Mouse (Mus musculus) left cerebral cortex, adult 11 months (tissue): ENCODE results near the gene Spaca6.
"Not testable (repeated sequence)": the region's sequence is repeated elsewhere in the genome, so short reads cannot be mapped to it uniquely, and the experiment has no call there.

Experiments used
- DNase-seq: peaks from one replicate; pipeline ENCODE4 v3.0.0; 2022; ENCODE audit warnings: low spot score

Spaca6 gene

GRCm38 (mm10) chr17:17844606-17845005, 17.6 kb downstream of the Spaca6 start:
- DNase-seq = not testable (repeated sequence)

GRCm38 (mm10) chr17:17845187-17846027, 18.4 kb downstream of the Spaca6 start:
- no peak for DNase-seq

- no peak for DNase-seq
Observed at GRCm38 (mm10) chr17:17848988-17849387, 22.0 kb downstream of the Spaca6 start.

- DNase-seq = no peak
Observed at GRCm38 (mm10) chr17:17849906-17850712, 23.2 kb downstream of the Spaca6 start.

- no peak for DNase-seq
Observed at GRCm38 (mm10) chr17:17855064-17855838, 28.3 kb downstream of the Spaca6 start, which contains the start of gene Has1. Gene Has1 (minus strand): TSS chr17:17855205.

GRCm38 (mm10) chr17:17856612-17857011, 29.7 kb downstream of the Spaca6 start:
- no peak for DNase-seq

GRCm38 (mm10) chr17:17857446-17857845, 30.5 kb downstream of the Spaca6 start:
- no peak for DNase-seq

- no peak for DNase-seq
Observed at GRCm38 (mm10) chr17:17860110-17860509, 33.2 kb downstream of the Spaca6 start.

- no peak for DNase-seq
Observed at GRCm38 (mm10) chr17:17862360-17862759, 35.4 kb downstream of the Spaca6 start.

- no peak for DNase-seq
Observed at GRCm38 (mm10) chr17:17865168-17865567, 38.2 kb downstream of the Spaca6 start.

GRCm38 (mm10) chr17:17866801-17867469, 40.0 kb downstream of the Spaca6 start:
- no peak for DNase-seq

GRCm38 (mm10) chr17:17870892-17871550, 44.1 kb downstream of the Spaca6 start:
- DNase-seq = no peak

- no peak for DNase-seq
Observed at GRCm38 (mm10) chr17:17871697-17872096, 44.7 kb downstream of the Spaca6 start.

GRCm38 (mm10) chr17:17879347-17879746, 52.4 kb downstream of the Spaca6 start:
- no peak for DNase-seq

- no peak for DNase-seq
Observed at GRCm38 (mm10) chr17:17882672-17883071, 55.7 kb downstream of the Spaca6 start.

- no peak for DNase-seq
Observed at GRCm38 (mm10) chr17:17883840-17884239, 56.9 kb downstream of the Spaca6 start, which contains the start of gene Fpr1. Gene Fpr1 (minus strand): TSS chr17:17883940.

GRCm38 (mm10) chr17:17887774-17888248, 60.9 kb downstream of the Spaca6 start, which contains the start of the genes Fpr2 and Fpr3:
Gene Fpr2 (plus strand): TSS chr17:17887824.
Gene Fpr3 (plus strand): TSS chr17:17887852.
- DNase-seq = no peak

GRCm38 (mm10) chr17:17889732-17890425, 62.9 kb downstream of the Spaca6 start:
- DNase-seq = no peak
